Mouse (Mus musculus) stomach, embryonic 14.5 days (tissue): Measurements from ENCODE around the gene Gtpbp2. TPM values are rescaled to one million over a fixed set of nuclear protein-coding genes. Genes with fewer than 3 reads are reported as not detected.

ENCODE experiments used
- ATAC-seq: fragments of 200-750 bp; cut with Nextera tagmentation; 2 replicates; pipeline ENCODE4 v1.8.0; 2017; ENCODE audit warnings: low read depth, moderate TSS enrichment; ENCODE audit not compliant: insufficient number of reproducible peaks, insufficient read depth, low FRiP score
- H3K27ac ChIP-seq: fragments of 300-500 bp; sonication (generic); 2 replicates; pipeline ENCODE4 v1.5.1; 2014; ENCODE audit warnings: mild to moderate bottlenecking, low read length, moderate library complexity, mixed read lengths
- H3K27me3 ChIP-seq: fragments of 300-500 bp; sonication (generic); 2 replicates; pipeline ENCODE4 v1.6.1; 2014; ENCODE audit warnings: low read length, control low read depth, mixed read lengths; ENCODE audit not compliant: control insufficient read depth, insufficient read depth
- H3K36me3 ChIP-seq: fragments of 300-500 bp; sonication (generic); 2 replicates; pipeline ENCODE4 v1.6.1; 2014; ENCODE audit warnings: mild to moderate bottlenecking, control low read depth, low read length, moderate library complexity, mixed read lengths; ENCODE audit not compliant: control insufficient read depth, insufficient read depth
- H3K4me1 ChIP-seq: fragments of 300-500 bp; sonication (generic); 2 replicates; pipeline ENCODE4 v1.6.1; 2014; ENCODE audit warnings: low read length, control low read depth, mixed read lengths; ENCODE audit not compliant: control insufficient read depth, insufficient read depth
- H3K4me2 ChIP-seq: fragments of 300-500 bp; sonication (generic); replicated peaks from 2 replicates; pipeline ENCODE4 v1.6.1; 2014; ENCODE audit warnings: low read depth, low read length, control low read depth
- H3K4me3 ChIP-seq: fragments of 300-500 bp; sonication (generic); 2 replicates; pipeline ENCODE4 v1.5.1; 2014; ENCODE audit warnings: low read depth, low read length, control low read depth
- H3K9ac ChIP-seq: fragments of 300-500 bp; sonication (generic); replicated peaks from 2 replicates; pipeline ENCODE4 v1.6.1; 2014; ENCODE audit warnings: low read depth, mild to moderate bottlenecking, control low read depth, low read length, moderate library complexity, mixed read lengths
- H3K9me3 ChIP-seq: fragments of 300-500 bp; sonication (generic); 2 replicates; pipeline ENCODE4 v1.6.1; 2016; ENCODE audit warnings: low read depth, low read length, control low read depth; ENCODE audit not compliant: control insufficient read depth
- WGBS: fragments of 180-500 bp; shearing (Covaris S2); extraction: QIAGEN DNeasy Blood & Tissue Kit; methylation state at CpG from one replicate; pipeline ENCODE4 v1.1.7; 2014; 5-methylcytosine and 5-hydroxymethylcytosine counted together
- polyA plus RNA-seq: library from polyadenylated mRNA; unstranded; fragments of >200 nt; fragmentation: Nextera tagmentation; extraction: Ambion mirVana; gene quantifications from 2 replicates; pipeline ENCODE4 v1.2.1, GENCODE M21; 2014

The Gtpbp2 gene
- polyA plus RNA-seq, 1 experiment from 2014 or later: 36.3 TPM

- Histone ChIP-seq H3K4me1 (no peaks in the 10 kb centered on the region), H3K36me3 (peaks cover 74% of the 10 kb centered on the region), H3K4me3 (no peak overlapping the region), H3K27me3 (no peaks in the 10 kb centered on the region), H3K4me2 (no peak overlapping the region), H3K27ac (no peak overlapping the region), H3K9ac (no peak overlapping the region), H3K9me3 (no peaks in the 10 kb centered on the region)
- ATAC-seq: no peak
- WGBS: 95% methylated on average over 4 of the region's 4 CpGs
These were observed 37.5 kb upstream of the Gtpbp2 start for GRCm38 (mm10) chr17:46123285-46123684.

GRCm38 (mm10) chr17:46123953-46124700, 36.7 kb upstream of the Gtpbp2 start:
- Histone ChIP-seq H3K36me3 (peaks cover 74% of the 10 kb centered on the region), H3K4me2 (no peak overlapping the region), H3K9me3 (no peaks in the 10 kb centered on the region), H3K27me3 (no peaks in the 10 kb centered on the region), H3K9ac (no peak overlapping the region), H3K4me1 (no peaks in the 10 kb centered on the region), H3K27ac (no peak overlapping the region), H3K4me3 (no peak overlapping the region)
- WGBS: 86% methylated on average over 12 of the region's 12 CpGs
- ATAC-seq: no peak

GRCm38 (mm10) chr17:46126608-46127007, 34.2 kb upstream of the Gtpbp2 start:
- no peaks in the 10 kb centered on the region for H3K9me3 ChIP-seq
- ATAC-seq: no peak
- H3K4me3 ChIP-seq: no peak overlapping the region
- H3K9ac ChIP-seq: no peak overlapping the region
- no peaks in the 10 kb centered on the region for H3K4me1 ChIP-seq
- WGBS: 55% methylated on average over 6 of the region's 6 CpGs
- H3K27me3 ChIP-seq: no peaks in the 10 kb centered on the region
- H3K27ac ChIP-seq: no peak overlapping the region
- peaks cover 68% of the 10 kb centered on the region for H3K36me3 ChIP-seq
- H3K4me2 ChIP-seq: no peak overlapping the region

GRCm38 (mm10) chr17:46127814-46128493, 32.9 kb upstream of the Gtpbp2 start:
- Histone ChIP-seq H3K27me3 (no peaks in the 10 kb centered on the region), H3K4me3 (no peak overlapping the region), H3K9me3 (no peaks in the 10 kb centered on the region), H3K9ac (no peak overlapping the region), H3K4me2 (no peak overlapping the region), H3K4me1 (no peaks in the 10 kb centered on the region), H3K27ac (no peak overlapping the region), H3K36me3 (peaks cover 60% of the 10 kb centered on the region)
- 76% methylated on average over 6 of the region's 6 CpGs for WGBS
- no peak for ATAC-seq

- Histone ChIP-seq H3K27ac (no peak overlapping the region), H3K9ac (no peak overlapping the region), H3K9me3 (no peaks in the 10 kb centered on the region), H3K4me2 (no peak overlapping the region), H3K4me3 (no peak overlapping the region), H3K4me1 (no peaks in the 10 kb centered on the region), H3K36me3 (peaks cover 41% of the 10 kb centered on the region), H3K27me3 (no peaks in the 10 kb centered on the region)
- WGBS: 73% methylated on average over 13 of the region's 13 CpGs
- no peak for ATAC-seq
These were observed 30.9 kb upstream of the Gtpbp2 start for GRCm38 (mm10) chr17:46129741-46130498.

GRCm38 (mm10) chr17:46132058-46132718, 28.6 kb upstream of the Gtpbp2 start:
- H3K27ac ChIP-seq: no peak overlapping the region
- H3K27me3 ChIP-seq: no peaks in the 10 kb centered on the region
- 19% methylated on average over 12 of the region's 12 CpGs for WGBS
- ATAC-seq: no peak; the same call in 1 of the 2 replicates
- H3K4me3 ChIP-seq: no peak overlapping the region
- H3K9ac ChIP-seq: no peak overlapping the region
- H3K9me3 ChIP-seq: no peaks in the 10 kb centered on the region
- peaks cover 20% of the 10 kb centered on the region for H3K36me3 ChIP-seq
- H3K4me1 ChIP-seq: no peaks in the 10 kb centered on the region
- no peak overlapping the region for H3K4me2 ChIP-seq

GRCm38 (mm10) chr17:46132862-46133261, 28.0 kb upstream of the Gtpbp2 start:
- Histone ChIP-seq H3K4me2 (no peak overlapping the region), H3K27ac (no peak overlapping the region), H3K4me1 (no peaks in the 10 kb centered on the region), H3K9me3 (no peaks in the 10 kb centered on the region), H3K36me3 (peaks cover 14% of the 10 kb centered on the region), H3K9ac (no peak overlapping the region), H3K4me3 (no peak overlapping the region), H3K27me3 (no peaks in the 10 kb centered on the region)
- no peak for ATAC-seq
- WGBS: 71% methylated on average over 8 of the region's 8 CpGs

- no peaks in the 10 kb centered on the region; the same call in 1 of the 2 replicates for H3K4me1 ChIP-seq
- H3K4me3 ChIP-seq: no peak overlapping the region
- 61% methylated on average over 8 of the region's 8 CpGs for WGBS
- no peak overlapping the region for H3K4me2 ChIP-seq
- no peak overlapping the region for H3K27ac ChIP-seq
- no peak overlapping the region for H3K9ac ChIP-seq
- ATAC-seq: no peak
- H3K9me3 ChIP-seq: no peaks in the 10 kb centered on the region
- H3K27me3 ChIP-seq: no peaks in the 10 kb centered on the region
- H3K36me3 ChIP-seq: no peaks in the 10 kb centered on the region
These were observed 22.1 kb upstream of the Gtpbp2 start for GRCm38 (mm10) chr17:46138563-46139236.
